Mouse (Mus musculus): ENCODE measurements at regions not wholly inside any gene's neighbourhood (a gene's known extent, or its start where the extent isn't known, plus 50 kb on each side); places are given as distances from the start of the nearest gene placed in this dataset.
"Not testable (repeated sequence)": the region's sequence is repeated elsewhere in the genome, so short reads cannot be mapped to it uniquely, and the experiment has no call there.

DNA sequence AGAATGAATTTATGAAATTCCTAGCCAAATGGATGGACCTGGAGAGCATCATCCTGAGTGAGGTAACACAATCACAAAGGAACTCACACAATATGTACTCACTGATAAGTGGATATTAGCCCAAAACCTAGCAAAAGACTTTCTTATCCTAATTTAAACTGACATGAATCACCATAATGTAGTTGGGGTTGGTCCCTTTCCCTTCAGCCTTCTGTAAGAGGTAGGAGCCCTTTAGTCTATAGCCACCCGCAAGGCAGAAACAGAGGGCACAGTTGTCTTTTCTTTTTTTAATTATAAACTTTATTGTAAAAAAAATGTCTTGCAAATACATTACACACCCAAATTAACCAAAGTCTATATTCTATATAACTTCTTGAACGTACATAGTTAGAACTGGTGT is 81.3 kb downstream of the Ogfrl1 start:
- not testable (repeated sequence) for H3K9ac ChIP-seq (replicated peaks; ENCODE audit: low read length); ATAC-seq; H3K9me3 ChIP-seq (ENCODE audit: low read length); H3K4me2 ChIP-seq (ENCODE audit: low read depth, low read length); H3K36me3 ChIP-seq (ENCODE audit: insufficient read depth, low read length); H3K4me1 ChIP-seq (ENCODE audit: insufficient read depth, low read length); DNase-seq (ENCODE audit: low spot score); H3K27me3 ChIP-seq (ENCODE audit: insufficient read depth, low read length); H3K27ac ChIP-seq; H3K4me3 ChIP-seq (ENCODE audit: low read length)
- WGBS = 97% methylated on average over 2 of the region's 2 CpGs

DNA sequence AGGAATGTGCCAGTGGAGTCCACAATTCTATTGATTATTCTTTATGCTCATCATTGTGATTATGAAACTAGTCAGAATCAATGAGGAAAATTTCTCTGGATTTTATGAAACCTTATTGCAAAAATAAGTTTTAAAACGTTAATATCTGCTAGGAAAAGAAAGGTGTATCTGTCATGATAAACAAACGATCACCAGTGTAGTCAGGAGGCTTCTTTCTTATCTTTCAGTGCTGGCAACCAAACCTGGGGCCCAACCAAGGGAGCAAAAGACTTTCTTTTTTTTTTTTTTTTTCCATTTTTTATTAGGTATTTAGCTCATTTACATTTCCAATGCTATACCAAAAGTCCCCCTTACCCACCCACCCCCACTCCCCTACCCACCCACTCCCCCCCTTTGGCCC is 82.7 kb downstream of the Ogfrl1 start:
- H3K9ac ChIP-seq (replicated peaks; ENCODE audit: low read length); H3K27ac ChIP-seq; H3K36me3 ChIP-seq (ENCODE audit: insufficient read depth, low read length); H3K4me1 ChIP-seq (ENCODE audit: insufficient read depth, low read length); H3K27me3 ChIP-seq (ENCODE audit: insufficient read depth, low read length); ATAC-seq; H3K4me3 ChIP-seq (ENCODE audit: low read length); DNase-seq (ENCODE audit: low spot score); H3K4me2 ChIP-seq (ENCODE audit: low read depth, low read length); H3K9me3 ChIP-seq (ENCODE audit: low read length): not testable (repeated sequence)
- WGBS = 87% methylated on average over 2 of the region's 2 CpGs

DNA sequence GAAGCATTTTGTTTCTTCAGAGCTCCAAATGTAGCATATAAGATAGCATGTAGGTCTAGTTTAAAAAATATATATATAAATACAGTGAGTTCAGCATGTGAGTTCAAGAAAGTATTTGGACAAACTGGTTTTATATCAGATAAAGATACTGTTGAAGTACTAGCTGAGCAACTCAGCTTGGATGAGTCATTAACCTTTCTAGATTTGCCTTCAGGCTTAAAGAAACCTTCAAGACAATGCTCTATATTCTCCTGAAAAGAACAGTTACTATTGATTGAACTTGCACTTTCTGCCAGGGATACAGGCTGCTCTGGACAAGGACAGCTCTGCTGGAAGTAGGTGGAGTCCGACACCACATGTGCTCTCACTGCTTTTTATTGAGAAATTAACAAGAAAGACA is 104.9 kb downstream of the Ogfrl1 start:
- no peak overlapping the region for H3K4me3 ChIP-seq (ENCODE audit: low read length)
- no peak for DNase-seq (ENCODE audit: low spot score)
- H3K36me3 ChIP-seq (ENCODE audit: insufficient read depth, low read length) = no peaks in the 10 kb centered on the region
- no peak for TF ChIP-seq CTCF (IDR thresholded peaks at IDR 0.05; ENCODE audit: low read depth)
- no peaks in the 10 kb centered on the region for H3K27me3 ChIP-seq (ENCODE audit: insufficient read depth, low read length)
- no peak overlapping the region for H3K9ac ChIP-seq (replicated peaks; ENCODE audit: low read length)
- no peaks in the 10 kb centered on the region for H3K4me1 ChIP-seq (ENCODE audit: insufficient read depth, low read length)
- H3K9me3 ChIP-seq (ENCODE audit: low read length) = no peaks in the 10 kb centered on the region
- 96% methylated on average over 1 of the region's 1 CpGs for WGBS
- no peak overlapping the region for H3K27ac ChIP-seq
- no peak overlapping the region for H3K4me2 ChIP-seq (ENCODE audit: low read depth, low read length)
- no peak for ATAC-seq

DNA sequence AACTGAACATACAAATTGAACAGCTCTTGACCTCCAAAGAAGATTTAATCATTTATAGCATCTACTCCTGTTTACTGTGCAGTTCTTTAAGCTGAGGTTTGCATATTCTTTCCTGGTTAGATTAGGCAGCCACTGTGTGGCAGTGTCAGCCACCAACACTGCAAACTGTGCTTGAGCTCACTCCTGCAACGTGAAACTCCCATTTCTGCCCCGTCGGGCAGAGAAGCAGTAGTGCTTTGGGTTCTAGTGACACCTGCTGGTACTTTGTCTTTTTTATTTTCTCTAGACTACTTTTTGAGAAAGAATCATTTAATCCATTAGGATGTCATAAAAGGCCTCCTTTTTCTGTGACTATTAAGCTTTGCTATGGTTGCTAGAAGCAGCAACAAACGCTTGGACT is 110.8 kb downstream of the Ogfrl1 start:
- Histone ChIP-seq H3K4me2 (ENCODE audit: low read depth, low read length) (no peak overlapping the region), H3K4me1 (ENCODE audit: insufficient read depth, low read length) (no peaks in the 10 kb centered on the region), H3K4me3 (ENCODE audit: low read length) (no peak overlapping the region), H3K9me3 (ENCODE audit: low read length) (no peaks in the 10 kb centered on the region), H3K9ac (replicated peaks; ENCODE audit: low read length) (no peak overlapping the region), H3K27me3 (ENCODE audit: insufficient read depth, low read length) (no peaks in the 10 kb centered on the region), H3K27ac (no peak overlapping the region), H3K36me3 (ENCODE audit: insufficient read depth, low read length) (no peaks in the 10 kb centered on the region)
- 18% methylated on average over 4 of the region's 4 CpGs for WGBS
- peak; percentile 90 for ATAC-seq
- DNase-seq (ENCODE audit: low spot score) = peak; percentile 87
- TF ChIP-seq CTCF (IDR thresholded peaks at IDR 0.05; ENCODE audit: low read depth) = peak; percentile 81

DNA sequence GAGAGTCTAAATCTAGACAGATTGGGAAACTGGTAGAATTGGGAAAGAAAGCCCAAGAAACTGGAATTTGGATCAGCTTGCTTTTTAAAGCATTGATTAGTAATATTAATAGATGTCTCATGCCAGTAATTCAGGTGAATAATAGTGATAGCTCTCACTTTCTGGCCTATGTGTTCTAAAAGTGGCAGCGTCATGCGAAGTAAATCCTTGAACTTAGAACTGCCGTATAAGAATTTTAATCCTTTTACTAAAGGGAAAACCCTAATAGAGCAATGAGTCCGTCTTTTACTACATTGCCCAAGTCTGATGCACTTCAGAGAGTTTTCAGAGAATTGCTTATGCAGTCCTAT is 114.7 kb downstream of the Ogfrl1 start:
- H3K36me3 ChIP-seq (ENCODE audit: insufficient read depth, low read length) = no peaks in the 10 kb centered on the region; the same call in 1 of the 2 replicates
- no peak overlapping the region for H3K9ac ChIP-seq (replicated peaks; ENCODE audit: low read length)
- ATAC-seq (no peak), DNase-seq (ENCODE audit: low spot score) (no peak)
- 88% methylated on average over 4 of the region's 4 CpGs for whole genome bisulfite sequencing
- no peak for TF ChIP-seq CTCF (IDR thresholded peaks at IDR 0.05; ENCODE audit: low read depth)
- no peak overlapping the region for H3K4me3 ChIP-seq (ENCODE audit: low read length)
- H3K9me3 ChIP-seq (ENCODE audit: low read length) = no peaks in the 10 kb centered on the region
- no peak overlapping the region for H3K4me2 ChIP-seq (ENCODE audit: low read depth, low read length)
- H3K4me1 ChIP-seq (ENCODE audit: insufficient read depth, low read length) = no peaks in the 10 kb centered on the region
- H3K27me3 ChIP-seq (ENCODE audit: insufficient read depth, low read length) = no peaks in the 10 kb centered on the region
- H3K27ac ChIP-seq = no peak overlapping the region

DNA sequence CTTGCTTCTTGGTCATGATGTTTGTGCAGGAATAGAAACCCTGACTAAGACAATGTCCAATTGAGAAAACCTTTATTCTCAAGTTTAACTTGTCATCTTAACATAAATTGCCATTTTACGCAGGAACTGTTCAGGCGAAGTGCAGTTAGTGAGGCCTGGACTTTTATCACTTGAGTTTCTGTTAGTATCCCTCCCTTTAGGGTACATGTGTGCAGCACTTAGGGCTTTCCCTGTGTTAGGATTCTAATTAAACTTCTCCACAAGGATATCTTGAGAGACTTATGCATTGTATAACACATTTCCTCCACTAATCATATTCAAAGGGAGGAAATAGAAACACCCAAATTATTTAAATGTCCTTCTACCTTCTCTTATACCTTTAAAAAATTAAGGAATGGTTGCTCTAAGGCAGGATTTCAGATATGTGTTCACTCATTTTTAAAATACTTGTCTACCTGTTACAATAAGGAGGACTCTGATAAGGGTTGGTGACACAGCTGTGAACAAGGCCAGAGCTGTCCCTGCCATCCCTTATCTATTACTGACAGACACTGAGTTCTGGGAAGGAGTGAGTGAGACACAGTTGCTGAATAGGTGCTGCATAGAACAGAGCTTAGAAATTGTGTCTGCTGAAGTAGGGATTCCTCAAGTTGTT is 115.2 kb downstream of the Ogfrl1 start:
- Histone ChIP-seq H3K4me2 (ENCODE audit: low read depth, low read length) (no peak overlapping the region), H3K4me3 (ENCODE audit: low read length) (no peak overlapping the region), H3K27me3 (ENCODE audit: insufficient read depth, low read length) (no peaks in the 10 kb centered on the region), H3K27ac (no peak overlapping the region), H3K9ac (replicated peaks; ENCODE audit: low read length) (no peak overlapping the region), H3K36me3 (ENCODE audit: insufficient read depth, low read length) (no peaks in the 10 kb centered on the region; the same call in 1 of the 2 replicates), H3K9me3 (ENCODE audit: low read length) (no peaks in the 10 kb centered on the region), H3K4me1 (ENCODE audit: insufficient read depth, low read length) (no peaks in the 10 kb centered on the region)
- no peak for DNase-seq (ENCODE audit: low spot score)
- 95% methylated on average over 2 of the region's 2 CpGs for WGBS
- no peak for TF ChIP-seq CTCF (IDR thresholded peaks at IDR 0.05; ENCODE audit: low read depth)
- ATAC-seq = no peak

DNA sequence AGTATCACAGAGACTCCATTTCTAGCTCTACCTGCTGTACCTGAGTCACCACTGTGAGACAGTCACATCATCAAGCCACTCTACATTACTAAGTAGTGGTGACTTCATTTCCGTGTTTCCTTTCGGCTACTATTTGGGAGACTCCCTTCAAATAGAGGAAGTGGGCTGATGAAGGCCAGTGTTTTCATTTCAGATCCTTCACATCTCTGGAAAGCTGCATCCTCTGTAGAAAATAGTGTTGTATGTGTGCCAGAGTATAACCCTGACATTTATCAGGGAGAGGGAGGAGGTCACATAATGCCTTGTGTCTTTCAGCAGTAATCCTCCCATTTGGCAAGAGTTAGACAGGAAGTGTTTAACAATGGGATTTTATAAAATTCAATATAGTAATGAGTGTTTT is 117.7 kb downstream of the Ogfrl1 start:
- ATAC-seq = no peak
- H3K4me1 ChIP-seq (ENCODE audit: insufficient read depth, low read length) = no peaks in the 10 kb centered on the region
- no peaks in the 10 kb centered on the region for H3K9me3 ChIP-seq (ENCODE audit: low read length)
- no peaks in the 10 kb centered on the region; the same call in 1 of the 2 replicates for H3K36me3 ChIP-seq (ENCODE audit: insufficient read depth, low read length)
- no peaks in the 10 kb centered on the region for H3K27me3 ChIP-seq (ENCODE audit: insufficient read depth, low read length)
- no peak for DNase-seq (ENCODE audit: low spot score)
- H3K4me2 ChIP-seq (ENCODE audit: low read depth, low read length) = no peak overlapping the region
- H3K9ac ChIP-seq (replicated peaks; ENCODE audit: low read length) = no peak overlapping the region
- H3K4me3 ChIP-seq (ENCODE audit: low read length) = no peak overlapping the region
- 81% methylated on average over 2 of the region's 2 CpGs for WGBS
- no peak overlapping the region for H3K27ac ChIP-seq
- no peak for TF ChIP-seq CTCF (IDR thresholded peaks at IDR 0.05; ENCODE audit: low read depth)

Data from hindbrain, postnatal 0 days (tissue).